Mouse (Mus musculus) bone marrow, adult 2 months (tissue): ENCODE measurements around the gene Fig4.

Source experiments
- CTCF ChIP-seq: fragments of 200-500 bp; IDR thresholded peaks from 2 replicates; pipeline ENCODE4 v1.5.1; 2011; ENCODE audit warnings: low read length, control low read depth; ENCODE audit not compliant: control insufficient read depth, insufficient read depth
- POLR2A ChIP-seq: fragments of 200-500 bp; IDR thresholded peaks from 2 replicates; pipeline ENCODE4 v1.6.1; 2011; ENCODE audit warnings: low read depth, mild to moderate bottlenecking, control low read depth, low read length, borderline replicate concordance; ENCODE audit not compliant: control insufficient read depth

- no peak for TF ChIP-seq POLR2A
- no peak for TF ChIP-seq CTCF
These were observed 113.7 kb downstream of the Fig4 start for GRCm38 (mm10) chr10:41189392-41189791.
